Mouse (Mus musculus) adipocyte (in vitro differentiated cells): ENCODE data around the gene Slc36a2.
"Not testable (repeated sequence)": the region's sequence is repeated elsewhere in the genome, so short reads cannot be mapped to it uniquely, and the experiment has no call there.

Experiments used
- DNase-seq: peaks from one replicate; pipeline ENCODE4 v3.0.0-alpha.2; 2016; ENCODE audit warnings: low spot score

The Slc36a2 gene

DNA sequence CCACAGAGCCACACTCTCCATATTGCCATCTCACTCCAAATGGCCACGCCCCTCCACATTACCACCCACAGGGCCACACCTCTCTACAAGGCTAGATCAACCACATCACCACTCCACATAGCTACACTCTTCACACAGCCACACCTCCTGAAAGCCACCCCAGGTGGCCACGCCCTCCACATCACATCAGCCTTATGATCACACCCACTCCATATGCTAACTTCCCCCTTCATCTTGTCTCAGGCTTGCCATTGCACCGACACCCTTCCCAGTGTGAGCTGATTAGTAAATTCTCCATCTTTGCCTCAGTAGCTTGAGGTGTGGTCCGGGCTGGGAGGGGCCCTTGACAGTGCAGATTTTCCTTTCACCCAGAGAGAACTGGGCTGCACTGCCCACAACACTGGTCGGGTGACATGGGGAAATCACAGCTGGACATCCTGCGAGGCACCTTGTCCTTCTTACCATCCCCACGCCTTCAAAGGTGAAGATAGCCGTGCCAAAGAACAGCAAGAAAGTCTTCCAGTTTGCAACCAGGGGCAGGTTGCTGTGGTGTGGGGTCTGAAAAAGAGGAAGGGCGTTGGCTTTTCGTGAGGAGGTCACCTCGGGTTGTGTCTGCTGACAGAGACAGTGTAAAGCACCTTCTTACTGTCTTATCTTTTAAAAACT, 53.7 kb downstream of the Slc36a2 start:
- DNase-seq = no peak

DNA sequence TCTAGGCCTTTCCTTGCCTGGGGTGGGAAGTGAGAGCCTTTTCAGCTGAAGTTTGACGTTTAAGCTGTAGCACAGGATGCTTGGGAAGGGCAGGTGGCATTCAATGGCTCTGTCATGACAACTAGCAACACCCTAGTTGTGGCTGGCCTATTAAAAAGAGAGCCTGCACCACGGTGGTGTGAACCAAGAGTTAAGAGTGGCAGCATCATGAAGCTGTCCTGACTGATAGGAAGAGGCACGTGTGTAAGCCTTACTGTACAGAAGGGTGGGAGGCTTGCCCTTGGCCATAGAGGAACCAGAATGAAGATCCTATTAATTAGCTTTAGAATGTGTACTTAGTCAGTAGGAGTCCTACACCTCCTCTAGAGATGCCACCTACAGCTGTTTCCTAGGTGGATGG, 56.5 kb downstream of the Slc36a2 start:
- DNase-seq = no peak

DNA sequence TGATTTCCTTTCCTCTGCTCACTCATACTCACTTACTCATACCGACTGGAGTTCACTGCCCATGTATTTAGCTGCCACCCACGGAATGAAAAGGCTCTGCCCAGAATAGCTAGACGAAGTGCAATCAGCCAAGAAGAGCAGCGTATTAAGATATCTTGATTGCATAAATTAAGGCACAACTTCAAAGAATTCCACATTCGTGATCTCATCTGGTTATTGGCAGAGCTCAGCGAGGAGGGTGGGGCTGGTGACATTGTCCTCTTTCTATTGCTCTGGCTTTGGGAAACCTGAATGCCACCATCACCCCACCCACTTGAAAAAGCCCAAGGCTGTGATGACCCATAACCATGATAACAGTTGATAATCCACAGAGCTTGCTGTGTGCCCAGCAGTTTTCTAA, 56.9 kb downstream of the Slc36a2 start:
- DNase-seq = no peak

DNA sequence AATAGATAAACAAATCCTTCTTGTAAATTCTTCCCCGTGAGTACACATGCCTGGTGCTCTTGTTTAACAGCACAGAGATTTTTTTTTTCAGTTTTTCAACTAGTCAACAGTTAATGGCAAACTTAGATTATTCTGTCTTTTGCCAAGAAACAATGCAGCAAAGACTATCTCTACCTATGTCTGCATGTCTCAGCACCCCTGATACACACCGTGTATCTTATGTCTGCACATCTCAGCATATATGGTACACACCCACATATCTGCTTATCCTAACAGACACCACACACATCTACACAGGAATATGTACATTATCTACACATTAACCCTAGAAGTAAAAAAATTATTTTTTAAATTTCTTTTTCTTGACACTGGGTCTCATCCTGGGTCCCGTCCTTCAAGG, 58.2 kb downstream of the Slc36a2 start:
- DNase-seq = no peak

- no peak for DNase-seq
Measured at GRCm38 (mm10) chr11:55121430-55121829, 63.4 kb downstream of the Slc36a2 start.

DNA sequence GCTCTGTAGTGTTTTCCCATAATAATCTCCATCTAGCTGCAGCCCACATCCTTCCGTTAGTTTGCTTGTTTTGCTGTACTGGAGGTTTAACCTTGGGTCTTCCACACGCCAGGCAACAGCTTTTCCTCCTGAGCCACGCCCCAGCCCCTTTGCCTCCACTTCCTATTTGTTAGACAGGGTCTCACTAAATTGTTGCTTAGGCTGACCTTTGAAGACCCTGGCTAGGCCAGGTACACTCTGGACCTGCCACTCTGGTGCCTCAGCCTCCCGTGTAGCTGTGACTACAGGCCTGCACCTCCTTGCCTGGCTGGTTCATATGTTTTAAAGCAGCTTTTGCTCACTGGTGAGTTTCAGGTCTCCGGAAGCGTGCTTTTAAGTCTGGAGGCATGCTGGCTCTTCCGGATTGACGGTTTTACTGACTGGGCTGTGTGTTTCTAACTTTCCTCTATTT, 64.0 kb downstream of the Slc36a2 start:
- no peak for DNase-seq

GRCm38 (mm10) chr11:55120279-55120678, 64.6 kb downstream of the Slc36a2 start:
- DNase-seq = no peak

GRCm38 (mm10) chr11:55117031-55117430, 67.8 kb downstream of the Slc36a2 start:
- DNase-seq = no peak

DNA sequence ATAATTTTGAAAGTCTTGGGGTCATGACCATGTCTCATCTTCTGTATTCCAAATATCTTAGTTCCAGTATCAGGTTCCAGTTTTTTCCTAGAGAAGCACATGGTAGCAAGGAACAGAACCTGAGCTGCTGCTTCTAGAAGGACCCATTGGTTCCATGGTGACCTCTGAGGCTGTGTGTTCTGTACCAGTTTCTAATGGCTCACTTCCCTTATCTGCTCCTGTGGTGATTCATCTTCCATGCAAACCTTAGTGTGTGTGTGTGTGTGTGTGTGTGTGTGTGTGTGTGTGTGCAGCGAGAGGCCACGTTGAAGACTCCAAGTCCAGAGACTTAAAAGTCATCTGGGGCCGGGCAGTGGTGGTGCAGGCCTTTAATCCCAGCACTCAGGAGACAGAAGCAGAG, 68.9 kb downstream of the Slc36a2 start:
- DNase-seq = no peak

- no peak for DNase-seq
Measured at GRCm38 (mm10) chr11:55114291-55114690, 70.6 kb downstream of the Slc36a2 start.

- not testable (repeated sequence) for DNase-seq
Measured at GRCm38 (mm10) chr11:55113861-55114250, 71.0 kb downstream of the Slc36a2 start.

DNA sequence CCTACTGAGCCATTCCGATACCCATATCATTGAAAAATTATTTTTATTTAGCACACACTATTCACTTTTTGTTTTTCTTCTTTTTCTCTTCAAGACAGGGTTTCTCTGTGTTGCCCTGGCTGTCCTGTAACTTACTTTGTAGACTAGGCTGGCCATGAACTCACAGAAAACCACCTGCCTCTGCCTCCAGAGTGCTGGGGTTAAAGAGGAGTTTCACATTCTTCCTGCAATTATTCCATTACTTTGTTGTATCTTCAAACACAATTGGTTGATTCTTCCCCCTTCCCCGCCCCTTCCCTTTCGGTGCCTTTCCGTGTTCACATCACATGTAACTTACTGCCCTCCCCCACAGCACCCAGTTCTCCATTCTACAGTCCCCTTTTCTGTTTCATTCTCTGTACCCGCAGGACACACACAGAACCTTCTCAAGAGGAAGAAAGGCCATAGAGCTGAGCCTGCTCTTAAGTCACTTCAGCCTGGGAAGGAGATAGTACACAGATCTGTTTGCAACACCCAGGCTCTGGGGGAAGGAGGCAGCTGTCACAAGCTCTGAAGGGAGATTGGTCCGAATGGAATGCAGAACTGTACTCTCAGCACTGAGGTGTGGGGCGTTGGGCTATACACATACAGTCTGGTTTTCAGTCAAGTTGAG, 71.5 kb downstream of the Slc36a2 start:
- DNase-seq = no peak

- no peak for DNase-seq
Measured at GRCm38 (mm10) chr11:55110566-55111169, 74.2 kb downstream of the Slc36a2 start.

DNA sequence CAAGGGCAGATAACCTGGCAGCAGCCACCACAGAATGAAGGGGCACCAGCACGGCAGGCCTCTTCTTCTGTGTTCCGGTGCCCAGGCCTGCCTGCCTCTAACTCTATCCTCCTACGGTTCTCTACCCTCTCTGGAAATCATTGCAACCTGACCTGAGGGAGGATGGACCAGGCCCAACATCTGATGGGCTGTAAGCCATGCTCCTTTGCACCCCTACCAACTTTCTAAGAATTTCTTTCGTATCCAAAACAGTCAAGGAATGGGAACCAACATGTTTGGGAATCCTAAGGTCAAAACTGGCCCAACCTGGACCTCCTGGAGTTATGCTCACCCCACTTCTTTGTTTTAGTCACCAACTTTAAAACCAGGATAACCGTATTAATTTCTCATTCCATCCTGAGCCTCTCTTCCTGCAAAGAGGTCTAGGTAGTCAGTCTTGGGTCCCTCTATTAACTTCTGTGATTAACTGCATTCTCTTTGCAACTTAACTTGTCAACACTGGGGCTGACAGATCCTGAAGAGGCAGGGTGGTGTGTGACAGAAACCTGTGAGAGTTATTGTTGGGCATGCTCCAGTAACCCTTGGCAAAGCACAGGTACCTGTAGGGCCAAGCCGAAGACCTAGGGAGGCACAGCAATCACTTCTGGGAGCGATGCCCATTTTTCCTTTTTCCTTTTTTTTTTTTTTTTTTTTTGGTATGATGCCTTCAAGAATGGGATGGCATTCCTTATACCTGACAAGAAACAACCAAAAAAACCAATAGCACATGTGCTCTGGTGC, 75.2 kb downstream of the Slc36a2 start:
- DNase-seq = no peak
